Mouse (Mus musculus) C2C12 (cell line): ENCODE measurements around the gene Tmem39a.

Experiments
- CTCF ChIP-seq: IDR thresholded peaks from one replicate; pipeline ENCODE4 v1.5.1; 2011; ENCODE audit not compliant: control insufficient read depth, insufficient read depth, insufficient read length
- MAX ChIP-seq: IDR thresholded peaks from one replicate; pipeline ENCODE4 v1.6.1; 2011; ENCODE audit warnings: mild to moderate bottlenecking, control low read depth
- MYOG ChIP-seq: IDR thresholded peaks from one replicate; pipeline ENCODE4 v1.6.1; 2011; ENCODE audit not compliant: control insufficient read depth, insufficient read length; ENCODE audit errors: extremely low read depth
- USF1 ChIP-seq: IDR thresholded peaks from one replicate; pipeline ENCODE4 v1.6.1; 2011; ENCODE audit warnings: low read depth, mild to moderate bottlenecking, control low read depth, moderate library complexity

GRCm38 (mm10) chr16:38587572-38587971 is 29.1 kb downstream of the Tmem39a start:
- TF ChIP-seq CTCF (no peak), MAX (no peak), MYOG (no peak), USF1 (no peak)
